Mouse (Mus musculus) G1E-ER4 (cell line): ENCODE results near the gene 4930539E08Rik. TPM values are rescaled to one million over a fixed set of nuclear protein-coding genes. Genes with fewer than 3 reads are reported as not detected.

Experiments
- GATA1 ChIP-seq: IDR thresholded peaks from one replicate; pipeline ENCODE4 v1.8.0; 2012; ENCODE audit warnings: low read length, inconsistent platforms
- polyA plus RNA-seq: library from polyadenylated mRNA; stranded (reverse); fragments of >175 nt; gene quantifications from 2 replicates; pipeline ENCODE4 v1.2.3, GENCODE M21; 2012

4930539E08Rik gene
- polyA plus RNA-seq, 1 experiment, result not detected

- peak; percentile 18 for TF ChIP-seq GATA1
Observed at GRCm38 (mm10) chr17:28882316-28882715, 32.8 kb downstream of the 4930539E08Rik start.

- no peak for TF ChIP-seq GATA1
Observed at GRCm38 (mm10) chr17:28879931-28880391, 35.2 kb downstream of the 4930539E08Rik start.

- no peak for TF ChIP-seq GATA1
Observed at GRCm38 (mm10) chr17:28876821-28877220, 38.3 kb downstream of the 4930539E08Rik start.

GRCm38 (mm10) chr17:28876331-28876730 is 38.8 kb downstream of the 4930539E08Rik start:
- no peak for TF ChIP-seq GATA1

GRCm38 (mm10) chr17:28875316-28875715 is 39.8 kb downstream of the 4930539E08Rik start:
- TF ChIP-seq GATA1, result no peak

- TF ChIP-seq GATA1, result no peak
Observed at GRCm38 (mm10) chr17:28874825-28875224, 40.3 kb downstream of the 4930539E08Rik start.

GRCm38 (mm10) chr17:28874216-28874615 is 40.9 kb downstream of the 4930539E08Rik start:
- no peak for TF ChIP-seq GATA1

- no peak for TF ChIP-seq GATA1
Observed at GRCm38 (mm10) chr17:28872322-28872721, 42.8 kb downstream of the 4930539E08Rik start.

- no peak for TF ChIP-seq GATA1
Observed at GRCm38 (mm10) chr17:28871831-28872230, 43.3 kb downstream of the 4930539E08Rik start.

- TF ChIP-seq GATA1, result no peak
Observed at GRCm38 (mm10) chr17:28870435-28870834, 44.7 kb downstream of the 4930539E08Rik start.

GRCm38 (mm10) chr17:28869412-28870110 is 45.6 kb downstream of the 4930539E08Rik start:
- no peak for TF ChIP-seq GATA1

- TF ChIP-seq GATA1, result no peak
Observed at GRCm38 (mm10) chr17:28867381-28867780, 47.7 kb downstream of the 4930539E08Rik start.

GRCm38 (mm10) chr17:28866921-28867320 is 48.2 kb downstream of the 4930539E08Rik start:
- no peak for TF ChIP-seq GATA1

GRCm38 (mm10) chr17:28864464-28864863 is 50.7 kb downstream of the 4930539E08Rik start:
- TF ChIP-seq GATA1, result no peak

- TF ChIP-seq GATA1, result no peak
Observed at GRCm38 (mm10) chr17:28863926-28864325, 51.2 kb downstream of the 4930539E08Rik start.

- no peak for TF ChIP-seq GATA1
Observed at GRCm38 (mm10) chr17:28858205-28858604, 56.9 kb downstream of the 4930539E08Rik start, which contains the start of gene Pnpla1. Gene Pnpla1 (plus strand): TSS chr17:28858411.

GRCm38 (mm10) chr17:28856030-28856429 is 59.1 kb downstream of the 4930539E08Rik start:
- TF ChIP-seq GATA1, result no peak

GRCm38 (mm10) chr17:28855166-28855885 is 59.8 kb downstream of the 4930539E08Rik start:
- no peak for TF ChIP-seq GATA1
